Mouse (Mus musculus) MEL (cell line): ENCODE data around the gene Kdm1a. TPM values are rescaled to one million over a fixed set of nuclear protein-coding genes. Genes with fewer than 3 reads are reported as not detected.
A peak's percentile ranks its signal among the peaks of the same experiment; 100 is the strongest.

Experiments used
- DNase-seq: peaks from one replicate; pipeline ENCODE4 v3.0.0; 2011; ENCODE audit warnings: low read depth, low spot score
- H3K27ac ChIP-seq: 2 replicates; pipeline ENCODE4 v1.5.1; 2012; ENCODE audit warnings: low read depth, mild to moderate bottlenecking, control low read depth, low read length, moderate library complexity; ENCODE audit not compliant: control insufficient read depth
- H3K27me3 ChIP-seq, 2 experiments: fragments of 150-350 bp in 1 of 2; sonication (generic) in 1 of 2; 2 replicates each; pipeline ENCODE4 v1.6.1; 2012; ENCODE audit warnings: low read length in 2 of 2, mild to moderate bottlenecking in 2 of 2, improper control_type of control experiment in 1 of 2, moderate library complexity in 1 of 2; ENCODE audit not compliant: insufficient read depth in 2 of 2, control insufficient read depth in 1 of 2
- H3K36me3 ChIP-seq, 2 experiments: 2 replicates each; pipeline ENCODE4 v1.6.1; 2012 to 2014; ENCODE audit warnings: low read length in 2 of 2, improper control_type of control experiment in 1 of 2, inconsistent platforms in 1 of 2, mild to moderate bottlenecking in 1 of 2; ENCODE audit not compliant: insufficient read depth in 2 of 2, control insufficient read depth in 1 of 2
- H3K4me1 ChIP-seq, 2 experiments: fragments of 150-350 bp in 1 of 2; sonication (generic) in 1 of 2; 2 replicates each; pipeline ENCODE4 v1.6.1; 2012; ENCODE audit warnings: low read length in 2 of 2, improper control_type of control experiment in 1 of 2, mild to moderate bottlenecking in 1 of 2; ENCODE audit not compliant: insufficient read depth in 2 of 2, control insufficient read depth in 1 of 2
- H3K4me3 ChIP-seq, 2 experiments: fragments of 150-350 bp in 1 of 2; sonication (generic) in 1 of 2; 2 replicates each; pipeline ENCODE4 v1.5.1; 2012; ENCODE audit warnings: low read depth in 2 of 2, low read length in 2 of 2, mild to moderate bottlenecking in 2 of 2, moderate library complexity in 2 of 2, control low read depth in 1 of 2, improper control_type of control experiment in 1 of 2; ENCODE audit not compliant: control insufficient read depth in 1 of 2, insufficient read depth in 1 of 2
- H3K79me2 ChIP-seq: 2 replicates; pipeline ENCODE4 v1.6.1; 2012; ENCODE audit warnings: mild to moderate bottlenecking, low read length, moderate library complexity; ENCODE audit not compliant: control insufficient read depth, poor library complexity, insufficient read depth
- H3K9ac ChIP-seq: 2 replicates; pipeline ENCODE4 v1.6.1; 2012; ENCODE audit warnings: low read depth, mild to moderate bottlenecking, control low read depth, low read length, moderate library complexity; ENCODE audit not compliant: control insufficient read depth, poor library complexity, severe bottlenecking
- H3K9me3 ChIP-seq: fragments of 150-350 bp; sonication (generic); replicated peaks from 2 replicates; pipeline ENCODE4 v1.6.1; 2012; ENCODE audit warnings: mild to moderate bottlenecking, low read length, improper control_type of control experiment, moderate library complexity; ENCODE audit not compliant: insufficient read depth
- CHD1 ChIP-seq: IDR thresholded peaks from 2 replicates; pipeline ENCODE4 v1.6.1; 2012; ENCODE audit warnings: low read depth, mild to moderate bottlenecking, inconsistent platforms, low read length, improper control_type of control experiment
- E2F4 ChIP-seq: IDR thresholded peaks from 2 replicates; pipeline ENCODE4 v1.6.1; 2011; ENCODE audit warnings: low read depth, low read length, improper control_type of control experiment, borderline replicate concordance
- ELF1 ChIP-seq: IDR thresholded peaks from 2 replicates; pipeline ENCODE4 v1.6.1; 2014; ENCODE audit warnings: low read depth, mild to moderate bottlenecking, inconsistent platforms, low read length, improper control_type of control experiment, moderate library complexity
- EP300 ChIP-seq, 2 experiments: IDR thresholded peaks; 2 replicates each; pipeline ENCODE4 v1.6.1; 2011; ENCODE audit warnings: improper control_type of control experiment in 2 of 2, low read length in 2 of 2, low read depth in 1 of 2, mild to moderate bottlenecking in 1 of 2
- ETS1 ChIP-seq: IDR thresholded peaks from 2 replicates; pipeline ENCODE4 v1.6.1; 2012; ENCODE audit warnings: low read depth, mild to moderate bottlenecking, inconsistent platforms, low read length, improper control_type of control experiment, moderate library complexity
- GABPA ChIP-seq: IDR thresholded peaks from 2 replicates; pipeline ENCODE4 v1.6.1; 2012; ENCODE audit warnings: low read depth, mild to moderate bottlenecking, inconsistent platforms, low read length, improper control_type of control experiment, moderate library complexity
- GATA1 ChIP-seq: IDR thresholded peaks from 2 replicates; pipeline ENCODE4 v1.6.1; 2011; ENCODE audit warnings: low read depth, low read length, improper control_type of control experiment
- JUND ChIP-seq: IDR thresholded peaks from 2 replicates; pipeline ENCODE4 v1.6.1; 2011; ENCODE audit warnings: low read depth, mild to moderate bottlenecking, improper control_type of control experiment, low read length
- KAT2A ChIP-seq: conservative IDR thresholded peaks from 2 replicates; pipeline ENCODE4 v1.6.1; 2012; ENCODE audit warnings: low read depth, low read length, improper control_type of control experiment, inconsistent platforms
- MAFK ChIP-seq: IDR thresholded peaks from 2 replicates; pipeline ENCODE4 v1.6.1; 2011; ENCODE audit warnings: low read depth, mild to moderate bottlenecking, low read length, improper control_type of control experiment, borderline replicate concordance
- MAX ChIP-seq: IDR thresholded peaks from 2 replicates; pipeline ENCODE4 v1.6.1; 2011; ENCODE audit warnings: low read length, improper control_type of control experiment
- MAZ ChIP-seq: IDR thresholded peaks from 2 replicates; pipeline ENCODE4 v1.6.1; 2012; ENCODE audit warnings: low read depth, mild to moderate bottlenecking, inconsistent platforms, low read length, improper control_type of control experiment
- MXI1 ChIP-seq: IDR thresholded peaks from 2 replicates; pipeline ENCODE4 v1.6.1; 2011; ENCODE audit warnings: mild to moderate bottlenecking, low read depth, low read length, improper control_type of control experiment
- MYB ChIP-seq: IDR thresholded peaks from 2 replicates; pipeline ENCODE4 v1.6.1; 2011; ENCODE audit warnings: mild to moderate bottlenecking, low read depth, low read length, improper control_type of control experiment
- NELFE ChIP-seq: IDR thresholded peaks from 2 replicates; pipeline ENCODE4 v1.6.1; 2011; ENCODE audit warnings: low read depth, low read length, improper control_type of control experiment
- NRF1 ChIP-seq: IDR thresholded peaks from 2 replicates; pipeline ENCODE4 v1.6.1; 2014; ENCODE audit warnings: low read depth, mild to moderate bottlenecking, inconsistent platforms, low read length, improper control_type of control experiment, moderate library complexity; ENCODE audit not compliant: poor library complexity, insufficient read depth, severe bottlenecking
- POLR2AphosphoS2 ChIP-seq: IDR thresholded peaks from 2 replicates; pipeline ENCODE4 v1.6.1; 2011; ENCODE audit warnings: low read length, improper control_type of control experiment
- POLR2AphosphoS5 ChIP-seq: IDR thresholded peaks from 2 replicates; pipeline ENCODE4 v1.6.1; 2012; ENCODE audit warnings: low read depth, borderline replicate concordance, mild to moderate bottlenecking, inconsistent platforms, low read length, moderate library complexity, mixed read lengths
- RAD21 ChIP-seq: IDR thresholded peaks from 2 replicates; pipeline ENCODE4 v1.6.1; 2011; ENCODE audit warnings: mild to moderate bottlenecking, low read depth, low read length, improper control_type of control experiment
- RCOR1 ChIP-seq: IDR thresholded peaks from 2 replicates; pipeline ENCODE4 v1.6.1; 2012; ENCODE audit warnings: low read depth, mild to moderate bottlenecking, inconsistent platforms, low read length, improper control_type of control experiment
- SIN3A ChIP-seq: IDR thresholded peaks from 2 replicates; pipeline ENCODE4 v1.6.1; 2012; ENCODE audit warnings: low read length, improper control_type of control experiment, inconsistent platforms
- SMC3 ChIP-seq: IDR thresholded peaks from 2 replicates; pipeline ENCODE4 v1.6.1; 2011; ENCODE audit warnings: low read depth, low read length, improper control_type of control experiment
- TAL1 ChIP-seq: IDR thresholded peaks from 2 replicates; pipeline ENCODE4 v1.6.1; 2012; ENCODE audit warnings: mild to moderate bottlenecking, inconsistent platforms, low read length, moderate library complexity, mixed read lengths
- TBP ChIP-seq: IDR thresholded peaks from 2 replicates; pipeline ENCODE4 v1.8.0; 2011; ENCODE audit warnings: low read depth, low read length, improper control_type of control experiment
- TCF12 ChIP-seq: IDR thresholded peaks from 2 replicates; pipeline ENCODE4 v1.6.1; 2014; ENCODE audit warnings: low read depth, mild to moderate bottlenecking, inconsistent platforms, low read length, improper control_type of control experiment, moderate library complexity
- UBTF ChIP-seq: IDR thresholded peaks from 2 replicates; pipeline ENCODE4 v1.6.1; 2012; ENCODE audit warnings: low read depth, mild to moderate bottlenecking, inconsistent platforms, low read length, improper control_type of control experiment, moderate library complexity, borderline replicate concordance; ENCODE audit not compliant: insufficient read depth
- USF1 ChIP-seq: IDR thresholded peaks from 2 replicates; pipeline ENCODE4 v1.6.1; 2014; ENCODE audit warnings: low read depth, mild to moderate bottlenecking, inconsistent platforms, low read length, improper control_type of control experiment, moderate library complexity
- USF2 ChIP-seq, 2 experiments: IDR thresholded peaks; 2 replicates each; pipeline ENCODE4 v1.6.1; 2011 to 2012; ENCODE audit warnings: improper control_type of control experiment in 2 of 2, low read length in 2 of 2, borderline replicate concordance in 1 of 2, inconsistent platforms in 1 of 2, low read depth in 1 of 2, mild to moderate bottlenecking in 1 of 2; ENCODE audit not compliant: insufficient read depth in 1 of 2
- ZMIZ1 ChIP-seq: IDR thresholded peaks from 2 replicates; pipeline ENCODE4 v1.6.1; 2012; ENCODE audit warnings: low read depth, mild to moderate bottlenecking, inconsistent platforms, low read length, improper control_type of control experiment, moderate library complexity
- ZNF384 ChIP-seq: IDR thresholded peaks from 2 replicates; pipeline ENCODE4 v1.6.1; 2012; ENCODE audit warnings: low read depth, mild to moderate bottlenecking, inconsistent platforms, low read length, improper control_type of control experiment
- polyA plus RNA-seq, 2 experiments: library from polyadenylated mRNA; stranded (reverse) in 1 of 2; unstranded in 1 of 2; fragments of >175 nt in 1 of 2; fragments of >200 nt in 1 of 2; gene quantifications; 2 replicates each; pipeline versions ENCODE4 v1.2.1 to v1.2.4; 2012; ENCODE audit warnings: low replicate concordance in 2 of 2, low read depth in 1 of 2; ENCODE audit not compliant: insufficient read length in 2 of 2, insufficient read depth in 1 of 2, missing spikeins in 1 of 2
- total RNA-seq: library from RNA; depleted of rRNA; stranded (reverse); fragments of 300-350 nt; gene quantifications from 2 replicates; pipeline ENCODE4 v1.2.3, GENCODE M21; 2012

Gene Kdm1a
- total and polyA plus RNA-seq, 3 experiments = 60.7 to 90.1 TPM; not detected in 1

GRCm38 (mm10) chr4:136521898-136522297 lies 80.6 kb downstream of the Kdm1a start:
- no peaks in the 10 kb centered on the region; the same call in 1 of the 2 replicates for H3K79me2 ChIP-seq
- peaks cover 13 to 19% of the 10 kb centered on the region in 2 experiments for H3K4me1 ChIP-seq
- no peak overlapping the region for H3K9ac ChIP-seq
- no peak overlapping the region for H3K4me3 ChIP-seq
- H3K9me3 ChIP-seq = no peaks in the 10 kb centered on the region
- H3K27ac ChIP-seq = no peak overlapping the region
- H3K36me3 ChIP-seq = peaks cover 0 to 41% of the 10 kb centered on the region in 2 experiments; a peak in 2 of 4 replicates
- no peak for DNase-seq
- H3K27me3 ChIP-seq = no peaks in the 10 kb centered on the region
- TF ChIP-seq USF2 (IDR thresholded peaks at IDR 0.05; ENCODE audit: borderline replicate concordance in 1 of 2, insufficient read depth in 1 of 2, low read depth in 1 of 2, low read length in 2 of 2) (no peak), SIN3A (no peak), MXI1 (no peak), CHD1 (no peak), ZMIZ1 (no peak), MAFK (no peak), EP300 (IDR thresholded peaks at IDR 0.05; ENCODE audit: low read depth in 1 of 2, low read length in 2 of 2) (no peak), MYB (no peak), POLR2AphosphoS2 (no peak), POLR2AphosphoS5 (no peak), ZNF384 (no peak), NRF1 (no peak), MAZ (no peak), USF1 (no peak)

GRCm38 (mm10) chr4:136519866-136520265 lies 82.7 kb downstream of the Kdm1a start:
- peak; percentile 77 for DNase-seq
- Histone ChIP-seq H3K27ac (peak overlapping the region; percentile 33; the same call in 1 of the 2 replicates), H3K4me1 (peaks cover 13 to 19% of the 10 kb centered on the region in 2 experiments), H3K27me3 (no peaks in the 10 kb centered on the region), H3K79me2 (peaks cover 2% of the 10 kb centered on the region; the same call in 1 of the 2 replicates), H3K36me3 (peaks cover 0 to 41% of the 10 kb centered on the region in 2 experiments; a peak in 2 of 4 replicates), H3K9me3 (no peaks in the 10 kb centered on the region), H3K4me3 (no peak overlapping the region; a peak in 1 of 4 replicates), H3K9ac (no peak overlapping the region)
- no peak for TF ChIP-seq MAZ
- TF ChIP-seq NELFE = no peak
- TF ChIP-seq UBTF = no peak
- no peak for TF ChIP-seq USF2 (IDR thresholded peaks at IDR 0.05; ENCODE audit: borderline replicate concordance in 1 of 2, insufficient read depth in 1 of 2, low read depth in 1 of 2, low read length in 2 of 2)
- TF ChIP-seq CHD1 = no peak
- TF ChIP-seq POLR2AphosphoS2 = no peak
- TF ChIP-seq GATA1 = peak; percentile 71
- TF ChIP-seq USF1 = no peak
- peak; percentile 53; the same call in 1 of the 2 replicates for TF ChIP-seq MAX
- no peak for TF ChIP-seq ELF1
- no peak for TF ChIP-seq ZMIZ1
- no peak for TF ChIP-seq MYB
- no peak for TF ChIP-seq TCF12
- TF ChIP-seq TAL1 = no peak
- 0 out of 2 replicates have a peak, but pooled peaks have one; percentile 30 for TF ChIP-seq RCOR1
- TF ChIP-seq SMC3 = no peak
- no peak for TF ChIP-seq MAFK
- TF ChIP-seq RAD21 = no peak
- no peak for TF ChIP-seq E2F4
- TF ChIP-seq KAT2A = no peak
- TF ChIP-seq JUND = no peak
- no peak for TF ChIP-seq TBP
- TF ChIP-seq ETS1 = peak; percentile 46
- TF ChIP-seq SIN3A = peak; percentile 65
- no peak for TF ChIP-seq GABPA
- no peak for TF ChIP-seq MXI1
